Mouse (Mus musculus) monocyte, adult 59 days (primary cell): ENCODE measurements around the gene Rad51c. TPM values are rescaled to one million over a fixed set of nuclear protein-coding genes. Genes with fewer than 3 reads are reported as not detected.

Experiments
- total RNA-seq, 2 experiments: library from RNA; stranded (reverse); gene quantifications; one replicate each; pipeline ENCODE4 v1.2.4; 2023

Rad51c gene
- total RNA-seq: 1 to 10 TPM; 1.5 to 1.9 TPM

GRCm38 (mm10) chr11:87404876-87405275 is at the start of gene Rad51c, which contains the start of gene Tex14:
TSS of gene Rad51c (minus strand) at chr11:87404954.
TSS of gene Tex14 (plus strand) at chr11:87405065.

GRCm38 (mm10) chr11:87358331-87359261 is 46.2 kb downstream of the Rad51c start, which contains the start of gene Ppm1e:
TSS of gene Ppm1e (minus strand) at chr11:87359023.

Other genes starting within 250 kb of the Rad51c start
- 1 to 10 TPM; 1.0 to 1.2 TPM for gene Ppm1e, start 45.9 kb downstream of the Rad51c start, total RNA-seq
- gene Tex14, start 111 bp upstream of the Rad51c start, total RNA-seq: under 1 TPM; 0.88 to 1.00 TPM
- gene Gm11492, start 161.7 kb upstream of the Rad51c start, total RNA-seq: not detected
- gene Sept4, start 163.9 kb upstream of the Rad51c start, total RNA-seq: under 1 TPM in 1 of 2 experiments, not detected in 1; 0.39 TPM
- gene Mtmr4, start 187.2 kb upstream of the Rad51c start, total RNA-seq: 10 to 100 TPM; 34.2 to 35.0 TPM
- gene Hsf5, start 212.2 kb upstream of the Rad51c start, total RNA-seq: under 1 TPM; 0.15 to 0.18 TPM